Mouse (Mus musculus): ENCODE results near the gene Parp9.
"Not testable (repeated sequence)": the region's sequence is repeated elsewhere in the genome, so short reads cannot be mapped to it uniquely, and the experiment has no call there.

The Parp9 gene

DNA sequence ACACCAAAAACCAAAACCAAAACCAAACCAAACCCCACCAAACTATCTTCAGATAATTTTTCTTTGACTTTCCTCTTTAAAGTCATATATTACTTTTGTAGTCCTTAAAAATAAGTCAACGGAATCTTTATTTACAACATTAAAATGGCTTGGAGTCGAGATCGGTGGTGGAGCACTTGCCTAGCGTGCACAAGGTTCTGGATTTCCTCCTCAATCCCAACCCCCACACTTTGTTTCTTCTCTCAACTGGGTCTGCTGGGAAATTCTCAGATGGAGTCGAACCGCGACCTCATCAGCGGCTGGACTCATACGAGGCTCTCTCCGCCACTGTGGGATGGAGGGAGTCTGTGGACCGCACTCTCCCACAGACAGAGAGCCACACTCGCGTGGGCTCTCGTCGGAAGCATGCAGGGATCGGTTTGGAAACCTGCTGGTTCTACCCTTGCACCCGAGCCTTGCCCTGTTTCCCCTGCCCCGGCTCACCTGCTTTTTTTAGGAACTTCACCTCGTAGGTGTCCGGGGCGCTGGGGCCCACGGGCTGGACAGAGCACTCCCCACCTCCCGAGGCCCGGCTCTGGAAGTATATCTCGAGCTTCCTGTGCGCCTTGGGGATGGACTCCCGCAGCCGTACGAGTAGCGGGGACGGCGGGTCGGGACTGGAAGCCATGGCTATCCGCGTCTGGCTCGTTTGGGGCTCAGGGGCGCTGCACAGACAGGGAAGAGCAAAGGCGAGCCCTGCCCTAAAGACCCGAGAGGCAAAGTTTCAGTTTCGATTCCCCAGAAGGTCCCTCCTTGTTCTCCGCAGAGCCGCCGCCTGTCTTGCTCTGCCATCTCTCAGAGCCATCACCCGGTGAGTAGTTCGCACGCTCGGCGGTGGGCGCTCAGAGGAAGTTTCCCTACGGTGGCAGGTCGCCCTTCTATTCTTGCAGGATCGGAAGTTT lies at the start of gene Parp9, which contains the start of gene Dtx3l:
TSS of gene Parp9 (plus strand) at position 260 of the 941 bp plus-strand sequence.
TSS of gene Dtx3l (minus strand) at position 941 of the 941 bp plus-strand sequence.
- DNase-seq (ENCODE audit: extremely low read depth, low read depth), result no peak

DNA sequence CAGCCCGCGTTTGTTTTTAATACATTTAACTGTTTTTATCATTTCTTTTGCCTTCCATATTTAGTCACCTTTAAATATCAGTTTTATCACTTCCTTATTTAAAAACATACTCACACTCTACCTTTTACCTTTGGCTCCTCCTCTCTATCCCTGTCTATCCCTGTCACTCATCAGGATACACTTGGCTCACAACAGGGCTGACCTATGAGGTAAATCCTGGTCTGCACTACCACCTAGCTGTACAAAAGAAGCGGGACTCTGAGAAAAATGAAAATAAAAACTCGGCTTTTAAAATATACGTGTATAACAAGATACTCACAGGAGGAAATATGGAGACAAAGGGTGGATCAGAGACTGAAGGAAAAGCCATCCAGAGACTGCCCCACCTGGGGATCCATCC lies 49.4 kb upstream of the Parp9 start:
- DNase-seq (ENCODE audit: extremely low read depth, low read depth), result no peak

DNA sequence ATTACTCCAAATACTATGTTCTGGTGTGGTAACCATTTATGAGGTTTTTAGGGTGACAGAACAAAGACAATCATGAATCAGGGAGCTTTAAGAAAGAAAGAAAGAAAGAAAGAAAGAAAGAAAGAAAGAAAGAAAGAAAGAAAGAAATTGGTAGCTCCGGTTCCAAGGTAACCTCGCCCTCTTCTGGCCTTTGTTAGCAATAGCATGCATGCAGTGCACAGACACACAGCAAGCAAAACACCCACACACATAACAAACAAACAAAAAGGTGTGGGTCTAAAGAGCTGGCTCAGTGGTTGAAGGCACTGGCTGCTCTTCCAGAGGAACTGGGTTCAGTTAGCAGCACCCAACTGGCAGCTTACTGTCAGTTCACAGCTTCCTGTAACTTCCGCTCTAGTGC lies 47.6 kb upstream of the Parp9 start:
- DNase-seq (ENCODE audit: extremely low read depth, low read depth), result no peak

DNA sequence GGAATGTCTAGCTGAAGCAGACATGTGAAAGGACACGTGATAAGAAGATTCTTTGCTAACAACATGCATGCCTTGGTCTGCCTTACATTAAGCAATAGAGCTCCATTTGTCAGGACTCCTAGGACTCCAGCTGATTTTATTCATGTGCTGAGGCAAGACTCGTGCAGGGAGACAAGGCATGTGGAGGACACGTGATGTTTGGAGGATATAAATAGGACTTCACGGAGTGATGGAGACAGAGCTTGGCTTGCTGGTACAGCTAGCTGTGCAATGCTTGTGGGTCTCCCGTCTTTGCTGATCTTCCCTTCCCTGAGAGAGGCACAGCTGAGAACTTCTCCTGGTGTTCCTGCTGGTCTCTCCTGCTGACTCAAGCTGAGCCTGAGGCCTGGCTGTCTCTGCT lies 46.7 kb upstream of the Parp9 start:
- not testable (repeated sequence) for DNase-seq (ENCODE audit: extremely low read depth, low read depth)

DNA sequence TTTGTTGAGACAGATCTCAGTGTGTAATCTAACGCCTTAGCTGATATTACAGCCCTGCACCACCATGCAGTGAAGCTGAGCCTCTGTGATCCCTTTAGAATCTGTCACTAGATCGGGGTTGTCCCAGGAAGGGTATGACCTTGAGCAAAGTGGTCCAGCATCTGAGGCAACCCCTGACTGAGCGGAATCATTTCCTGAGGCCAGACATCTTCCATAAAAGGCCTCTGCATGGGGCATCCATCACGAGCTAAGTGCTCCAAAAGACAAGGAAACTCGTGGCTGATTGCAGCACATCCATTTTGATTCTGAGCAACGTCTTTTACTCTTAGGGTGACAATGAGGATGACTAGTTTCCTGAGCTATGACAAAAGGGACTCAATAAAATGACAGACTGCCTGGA lies 43.3 kb upstream of the Parp9 start:
- DNase-seq (ENCODE audit: extremely low read depth, low read depth), result no peak

DNA sequence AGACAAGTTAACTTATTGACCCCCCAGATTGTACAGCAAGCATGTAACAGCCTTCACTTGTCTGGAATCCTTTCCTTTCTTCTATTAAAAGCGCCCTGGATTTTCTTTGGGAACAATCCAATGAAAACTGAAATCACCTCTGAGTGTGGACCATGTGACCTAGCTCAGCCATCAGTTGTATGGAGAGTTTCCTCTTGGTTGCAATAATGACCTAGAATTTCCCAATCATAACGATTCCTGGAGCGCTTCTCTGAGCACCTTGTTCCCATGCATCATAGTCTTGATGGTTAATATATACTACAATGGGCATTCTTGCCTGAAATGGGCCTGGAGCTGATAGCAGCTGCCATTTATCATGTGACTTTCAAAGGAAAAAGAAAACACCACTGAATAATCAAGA lies 37.7 kb upstream of the Parp9 start:
- DNase-seq (ENCODE audit: extremely low read depth, low read depth), result no peak

DNA sequence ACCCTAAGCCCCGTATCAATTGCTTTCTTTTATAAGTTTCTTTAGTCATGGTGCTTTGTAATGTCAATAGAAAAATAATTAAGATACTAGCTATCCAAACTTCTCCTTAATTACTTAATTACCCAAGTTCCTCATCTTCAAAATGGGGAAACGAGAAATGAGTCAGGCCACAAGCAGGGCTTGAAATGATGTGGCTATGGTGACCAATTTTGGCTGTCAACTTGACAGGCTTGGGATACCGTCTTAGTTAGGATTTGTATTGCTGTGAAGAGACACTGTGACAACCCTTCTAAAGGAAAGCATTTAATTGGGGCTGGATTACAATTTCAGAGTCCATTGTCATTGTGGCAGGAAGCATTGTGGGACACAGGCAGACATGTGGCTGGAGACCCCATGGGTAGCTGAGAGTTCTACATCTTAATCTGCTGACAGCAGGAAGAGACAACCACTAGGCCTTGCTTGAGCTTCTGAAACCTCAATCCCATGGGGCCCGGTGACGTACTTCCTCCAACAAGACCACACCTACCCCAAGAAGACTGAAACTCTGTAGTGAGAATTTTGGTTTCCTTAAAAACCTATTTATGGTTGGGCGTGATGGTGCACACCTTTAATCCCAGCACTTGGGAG lies 35.1 kb upstream of the Parp9 start:
- DNase-seq (ENCODE audit: extremely low read depth, low read depth), result no peak

DNA sequence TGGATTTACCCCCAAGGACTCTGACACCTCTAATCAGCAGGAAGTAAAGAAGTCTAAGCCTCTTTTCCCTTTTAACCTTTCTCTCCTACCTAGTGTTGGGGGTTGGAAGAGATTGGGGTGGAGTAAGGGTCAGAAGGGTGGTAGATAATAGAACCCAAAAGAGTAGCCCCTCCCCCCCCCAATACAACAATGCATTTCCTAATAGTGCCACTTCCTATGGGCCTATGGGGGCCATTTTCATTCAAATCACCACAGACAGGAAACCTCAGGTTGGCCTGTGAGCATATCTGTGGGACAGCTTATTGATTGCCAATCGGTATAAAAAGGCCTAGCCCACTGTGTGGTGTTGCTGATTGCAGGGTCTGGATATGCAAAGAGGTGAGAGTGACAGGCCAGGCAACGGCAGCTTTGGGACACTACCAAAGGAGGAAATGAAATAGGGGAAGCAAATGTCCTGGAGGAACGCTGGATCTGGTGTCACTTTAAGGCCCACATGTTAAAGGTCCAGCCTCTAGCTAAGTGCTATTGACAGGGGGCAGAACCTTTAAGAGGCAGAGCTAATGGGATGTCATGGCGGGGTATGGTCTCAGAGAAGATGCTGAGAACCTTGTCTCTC lies 34.0 kb upstream of the Parp9 start:
- DNase-seq (ENCODE audit: extremely low read depth, low read depth), result no peak

GRCm38 (mm10) chr16:35905355-35905754 lies 32.9 kb upstream of the Parp9 start:
- no peak for DNase-seq (ENCODE audit: extremely low read depth, low read depth)

DNA sequence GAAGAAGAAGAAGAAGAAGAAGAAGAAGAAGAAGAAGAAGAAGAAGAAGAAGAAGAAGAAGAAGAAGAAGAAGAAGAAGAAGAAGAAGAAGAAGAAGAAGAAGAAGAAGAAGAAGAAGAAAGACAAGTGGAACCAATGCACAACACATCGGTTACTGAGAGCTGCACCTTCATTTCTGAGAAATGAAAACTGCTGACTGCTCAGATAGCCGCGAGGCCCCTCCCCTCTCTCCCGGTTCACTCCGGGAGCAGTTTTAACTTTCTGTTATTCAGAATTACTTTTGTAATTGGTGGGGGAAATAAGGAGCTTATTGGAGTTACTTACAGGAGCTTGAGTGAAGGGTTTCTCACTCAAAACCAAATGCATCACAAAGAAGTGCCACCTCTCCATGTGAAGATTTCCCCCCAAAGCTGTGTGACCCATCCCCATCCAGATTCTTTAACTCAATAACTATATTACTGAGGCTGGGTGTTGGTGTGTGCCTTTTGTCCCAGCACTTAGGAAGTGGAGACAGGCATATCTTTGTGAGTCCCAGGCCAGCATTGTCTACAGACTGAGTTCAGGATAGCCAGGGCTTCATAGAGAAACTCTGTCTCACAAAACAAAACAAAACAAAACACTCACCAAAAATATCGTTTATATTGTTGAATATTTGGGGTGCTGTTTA lies 32.3 kb upstream of the Parp9 start:
- DNase-seq (ENCODE audit: extremely low read depth, low read depth), result no peak

GRCm38 (mm10) chr16:35906887-35907286 lies 31.4 kb upstream of the Parp9 start:
- no peak for DNase-seq (ENCODE audit: extremely low read depth, low read depth)

DNA sequence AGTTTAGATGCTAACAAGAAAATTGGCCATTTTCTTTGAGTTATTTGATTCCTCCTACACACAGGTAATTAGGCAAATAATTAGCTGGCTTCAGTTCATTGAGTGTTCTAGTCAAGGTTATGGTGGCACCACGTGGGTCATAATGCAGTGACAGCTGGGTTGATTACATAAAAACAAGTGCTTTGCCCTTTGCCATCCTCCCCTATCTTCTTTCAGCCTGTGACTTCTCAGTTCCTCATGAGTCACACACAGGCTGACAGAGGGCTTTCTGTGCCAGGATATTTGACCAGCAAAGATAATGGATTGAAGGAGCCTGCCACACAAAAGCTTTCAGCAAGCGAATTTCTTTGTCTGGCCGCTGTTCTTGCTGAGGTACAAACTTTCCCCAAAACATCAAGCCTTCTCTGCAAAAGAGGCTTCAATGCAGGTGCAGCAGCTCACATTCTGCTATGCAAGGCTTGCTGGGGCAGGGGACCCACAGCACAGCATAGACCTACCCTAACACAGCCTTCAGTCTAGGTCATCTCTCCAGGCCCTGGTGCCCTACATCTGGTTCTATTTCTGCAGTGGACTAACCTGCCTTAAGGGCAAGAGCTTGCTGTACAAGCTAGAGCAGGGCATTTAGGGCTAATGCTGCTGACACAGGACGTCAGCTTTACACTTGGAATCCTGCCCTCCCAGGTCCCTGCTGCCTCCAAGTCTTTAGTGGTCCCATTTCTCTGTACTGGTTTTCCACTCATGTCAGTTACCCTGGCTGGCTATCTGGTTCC lies 30.7 kb upstream of the Parp9 start:
- DNase-seq (ENCODE audit: extremely low read depth, low read depth), result no peak

DNA sequence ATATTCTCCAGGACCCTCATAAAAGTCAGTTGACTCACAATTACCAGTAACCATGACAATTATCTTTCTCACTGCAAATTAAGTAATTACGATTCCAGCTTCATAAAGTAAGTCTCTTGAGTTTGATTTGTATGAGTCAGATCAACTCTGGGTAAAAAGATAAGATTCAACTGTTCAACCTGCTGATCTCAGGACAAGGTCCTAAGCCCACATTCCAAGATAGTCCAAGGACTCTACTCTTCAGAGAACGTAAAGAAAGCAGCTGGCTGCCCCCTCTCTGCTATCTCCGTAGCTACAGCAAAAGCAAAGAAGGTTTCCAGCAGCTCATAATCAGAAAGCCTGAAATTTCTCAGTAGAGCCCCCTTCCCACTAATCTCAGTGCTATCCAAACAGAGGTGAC lies 26.8 kb upstream of the Parp9 start:
- DNase-seq (ENCODE audit: extremely low read depth, low read depth), result no peak

DNA sequence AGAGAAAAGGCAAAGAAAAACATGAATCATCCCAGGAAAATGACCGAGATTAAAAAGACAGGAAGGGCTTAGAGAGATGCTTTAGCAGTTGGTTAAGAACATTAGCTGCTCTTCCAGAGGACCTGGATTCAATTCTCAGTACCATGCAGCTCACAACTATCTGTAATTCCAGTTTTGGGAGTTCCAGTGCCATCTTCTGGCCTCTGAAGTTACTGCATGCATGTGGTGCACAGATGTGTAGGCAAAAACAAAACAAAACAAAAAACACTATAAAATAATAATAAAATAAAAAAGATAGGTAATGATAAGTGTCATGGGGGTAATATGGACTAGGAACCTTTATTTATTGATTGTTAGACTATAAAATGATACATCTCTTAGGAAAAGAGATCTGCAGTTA lies 24.7 kb upstream of the Parp9 start:
- DNase-seq (ENCODE audit: extremely low read depth, low read depth), result no peak

DNA sequence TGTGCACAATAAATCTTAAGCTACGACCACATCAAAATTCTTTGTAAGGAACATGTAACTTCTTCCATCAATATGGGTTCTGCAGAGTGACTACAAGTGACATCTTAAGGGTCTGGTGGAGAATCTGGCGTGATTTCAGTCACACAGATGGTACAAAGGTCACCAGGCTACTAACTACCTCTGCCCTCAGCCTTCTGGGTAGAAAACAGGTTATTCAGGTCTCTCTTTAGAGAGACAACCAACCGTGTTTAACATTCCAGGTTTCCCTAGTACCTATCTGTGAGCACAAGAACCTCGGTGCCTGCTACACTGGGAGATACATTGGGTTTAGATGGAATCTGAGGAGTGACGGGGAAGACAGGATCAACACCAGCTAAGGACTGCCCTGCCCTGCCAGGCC lies 24.0 kb upstream of the Parp9 start:
- no peak for DNase-seq (ENCODE audit: extremely low read depth, low read depth)

- DNase-seq (ENCODE audit: extremely low read depth, low read depth), result no peak
These were observed 19.3 kb upstream of the Parp9 start for GRCm38 (mm10) chr16:35918721-35919543.

DNA sequence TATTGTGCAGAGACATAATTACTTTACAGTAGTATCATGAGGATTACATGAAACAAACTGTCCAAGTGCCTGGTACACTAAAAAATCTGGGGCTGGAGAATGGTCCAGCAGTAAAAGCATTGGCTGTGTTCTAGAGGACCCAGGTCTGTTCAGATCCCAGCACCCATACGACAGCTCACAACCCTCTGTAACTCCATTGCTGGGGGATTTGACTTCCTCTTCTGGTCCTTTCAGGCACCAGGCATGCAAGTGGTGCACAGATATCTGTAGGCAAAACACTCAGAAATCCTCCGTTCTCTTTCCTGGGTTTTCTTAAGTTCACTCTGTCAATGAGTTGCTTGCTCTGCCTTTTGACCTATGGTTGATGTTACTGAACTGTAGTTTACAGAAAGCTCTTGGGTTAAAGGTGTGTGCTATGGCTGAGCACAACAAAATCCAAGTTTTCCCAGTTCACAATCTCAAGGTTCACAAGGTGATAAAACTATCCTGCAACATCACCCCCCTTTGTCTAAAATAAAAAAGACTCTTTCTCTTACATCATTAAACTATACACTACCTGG lies 16.5 kb upstream of the Parp9 start:
- DNase-seq (ENCODE audit: extremely low read depth, low read depth), result no peak

DNA sequence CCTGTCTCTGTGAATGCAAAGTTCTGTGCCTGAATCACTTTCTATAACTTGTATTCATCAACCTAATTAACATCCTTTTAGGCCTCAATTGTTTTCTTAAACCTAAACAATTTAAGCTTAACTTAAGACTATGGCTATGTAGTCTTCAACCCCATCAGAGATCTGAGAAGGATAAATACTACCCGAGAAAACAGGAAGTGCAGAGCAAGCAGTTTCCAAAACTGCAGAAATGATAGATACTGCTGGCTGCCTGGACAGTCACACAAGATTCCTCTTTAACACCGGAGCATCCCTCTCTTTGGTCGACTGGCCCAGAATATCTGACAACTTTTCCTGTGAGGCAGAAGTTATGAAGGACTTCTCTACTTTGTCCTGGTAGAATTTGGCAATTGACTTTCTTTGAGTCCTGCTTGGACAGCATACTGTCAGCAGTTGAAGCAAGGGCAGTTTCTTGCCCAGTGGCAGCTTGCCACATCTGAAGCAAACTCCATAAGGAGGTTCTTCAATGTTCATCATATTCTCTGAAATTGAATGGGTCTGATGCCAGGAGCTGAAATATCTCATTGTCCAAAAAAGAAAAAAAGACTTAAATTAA lies 15.9 kb upstream of the Parp9 start:
- DNase-seq (ENCODE audit: extremely low read depth, low read depth), result no peak

GRCm38 (mm10) chr16:35923546-35924198 lies 14.6 kb upstream of the Parp9 start:
- DNase-seq (ENCODE audit: extremely low read depth, low read depth), result no peak
